Mouse (Mus musculus) layer of hippocampus, adult 8-10 months (tissue): ENCODE results near the gene Sh3pxd2b. TPM values are rescaled to one million over a fixed set of nuclear protein-coding genes. Genes with fewer than 3 reads are reported as not detected.
A peak's percentile ranks its signal among the peaks of the same experiment; 100 is the strongest.

Experiments used
- DNase-seq, 2 experiments: peaks; one replicate each; pipeline ENCODE4 v3.0.0; 2022; ENCODE audit warnings: low spot score in 2 of 2
- total RNA-seq, 4 experiments: library from RNA; stranded (reverse); gene quantifications; 2 replicates each; pipeline ENCODE4 v1.2.4; 2022

The Sh3pxd2b gene
- total RNA-seq, 4 experiments from 2014 or later, result 12.8 to 13.8 (median 13.2) TPM

DNA sequence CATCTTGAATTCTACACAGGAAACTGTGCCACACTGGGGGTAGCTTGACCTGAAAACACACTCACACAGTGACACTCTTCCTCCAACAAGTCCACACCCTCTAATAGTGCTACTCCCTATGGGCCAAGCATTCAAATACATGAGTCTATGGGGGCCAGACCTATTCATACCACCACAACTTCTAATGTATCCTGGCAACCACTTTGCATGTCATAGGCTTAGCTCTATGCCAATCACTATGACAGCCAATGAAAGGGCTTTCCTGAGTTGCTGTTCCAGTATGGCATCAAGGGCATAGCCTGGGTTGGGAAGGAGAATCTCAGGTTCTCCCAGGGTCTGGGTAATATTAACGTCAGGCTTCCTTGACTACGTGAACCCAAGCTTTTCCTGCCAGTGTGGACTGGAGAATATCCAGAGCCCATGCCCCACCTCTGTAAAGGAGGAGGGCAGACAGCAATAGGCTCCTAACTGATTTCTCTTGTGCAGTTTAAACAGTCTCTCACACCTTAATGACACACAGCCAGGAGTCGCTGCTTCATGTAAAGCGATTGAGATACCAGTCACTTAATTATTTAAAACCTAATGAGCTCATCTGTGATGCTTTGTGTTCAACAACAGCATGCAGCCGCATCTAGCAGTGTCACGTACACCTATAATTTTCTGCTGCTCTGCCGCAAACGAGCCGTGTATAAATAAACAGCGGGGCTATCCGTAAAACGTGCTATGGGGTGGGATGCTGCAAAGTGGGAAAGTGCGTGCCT is 25.8 kb downstream of the Sh3pxd2b start:
- no peak for DNase-seq

DNA sequence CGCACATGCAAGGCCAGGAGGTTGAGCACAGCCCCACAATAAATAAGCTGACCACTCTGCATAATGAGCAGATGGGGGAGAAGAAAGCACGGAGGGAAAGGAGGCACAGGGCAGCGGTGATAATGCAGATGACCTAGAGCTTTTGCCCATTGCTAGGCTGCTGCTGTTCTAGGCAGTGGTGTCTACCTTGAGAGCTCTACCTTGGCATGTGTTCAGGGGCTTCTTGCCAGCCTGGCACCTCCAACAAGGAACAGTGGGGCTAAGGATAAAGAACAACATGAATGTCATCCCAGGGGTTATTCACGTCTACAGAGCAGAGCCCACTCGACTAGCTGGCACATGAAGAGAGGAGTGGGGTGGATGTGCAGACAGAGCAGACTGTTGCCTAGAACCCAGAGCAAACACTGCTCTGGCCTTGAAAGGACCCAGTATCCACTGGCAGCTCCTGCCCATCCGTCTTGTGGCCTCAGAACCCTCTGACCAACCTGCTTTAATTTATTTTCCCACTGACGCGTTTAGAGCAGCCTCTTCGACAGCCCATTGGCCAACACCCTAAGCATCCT is 26.5 kb downstream of the Sh3pxd2b start:
- DNase-seq, result no peak

DNA sequence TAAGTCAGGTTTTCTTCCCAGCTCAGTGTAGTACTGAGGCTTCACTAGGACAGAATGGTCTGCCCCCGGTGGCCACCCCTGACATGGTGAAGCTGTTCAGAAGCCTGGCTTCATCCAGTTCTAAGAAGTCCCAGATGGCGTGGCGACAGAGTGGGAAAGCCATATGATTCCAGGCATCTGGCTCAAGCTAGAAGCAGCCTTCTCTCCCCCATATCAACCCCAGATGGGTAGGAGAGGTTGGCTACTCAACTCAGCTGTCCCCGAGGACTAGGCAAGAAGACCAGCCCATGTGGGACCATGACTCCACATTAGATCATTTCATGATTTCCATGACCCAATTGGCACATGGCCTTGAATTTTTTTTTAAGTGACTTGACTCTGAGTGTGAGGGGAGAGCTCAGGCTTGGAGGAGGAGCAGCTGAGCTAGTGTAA is 27.5 kb downstream of the Sh3pxd2b start:
- no peak for DNase-seq

DNA sequence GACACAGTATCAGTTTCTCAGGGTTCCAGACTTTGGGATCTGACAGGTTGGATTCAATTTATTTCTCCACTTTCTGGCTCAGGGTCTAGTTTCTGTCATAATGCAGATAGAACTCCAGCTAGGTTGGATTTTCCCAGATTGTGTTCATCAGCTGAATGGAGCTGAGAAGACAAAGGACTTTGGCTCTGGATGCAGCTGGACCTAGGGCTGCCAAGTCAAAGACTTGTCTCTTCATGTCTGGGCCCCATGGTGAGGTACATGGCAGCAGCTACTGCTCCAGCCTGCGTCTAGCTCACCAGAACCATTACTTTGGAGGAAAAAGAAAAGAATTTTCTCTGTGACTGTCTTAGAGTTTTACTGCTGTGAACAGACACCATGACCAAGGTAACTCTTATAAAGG is 28.5 kb downstream of the Sh3pxd2b start:
- DNase-seq, result no peak

DNA sequence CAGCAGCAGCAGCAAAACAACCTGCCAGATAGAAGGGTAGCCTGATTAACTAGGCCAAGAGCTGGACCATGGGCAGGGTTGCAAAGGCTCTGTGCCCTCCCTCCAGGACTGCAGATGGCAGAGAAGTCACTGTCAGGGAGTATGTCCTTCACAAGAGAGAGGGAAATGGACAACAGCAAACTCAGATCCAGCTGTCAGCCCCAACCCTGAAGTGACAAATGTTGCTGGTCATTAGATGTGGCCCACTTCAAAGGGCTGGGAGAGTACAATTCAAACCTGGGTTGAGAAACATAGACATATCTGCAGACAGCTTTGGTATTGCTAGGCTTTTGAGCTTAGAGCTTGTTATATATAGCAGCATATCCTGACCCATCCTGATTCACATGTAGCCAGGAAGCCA is 32.3 kb downstream of the Sh3pxd2b start:
- DNase-seq, result no peak

DNA sequence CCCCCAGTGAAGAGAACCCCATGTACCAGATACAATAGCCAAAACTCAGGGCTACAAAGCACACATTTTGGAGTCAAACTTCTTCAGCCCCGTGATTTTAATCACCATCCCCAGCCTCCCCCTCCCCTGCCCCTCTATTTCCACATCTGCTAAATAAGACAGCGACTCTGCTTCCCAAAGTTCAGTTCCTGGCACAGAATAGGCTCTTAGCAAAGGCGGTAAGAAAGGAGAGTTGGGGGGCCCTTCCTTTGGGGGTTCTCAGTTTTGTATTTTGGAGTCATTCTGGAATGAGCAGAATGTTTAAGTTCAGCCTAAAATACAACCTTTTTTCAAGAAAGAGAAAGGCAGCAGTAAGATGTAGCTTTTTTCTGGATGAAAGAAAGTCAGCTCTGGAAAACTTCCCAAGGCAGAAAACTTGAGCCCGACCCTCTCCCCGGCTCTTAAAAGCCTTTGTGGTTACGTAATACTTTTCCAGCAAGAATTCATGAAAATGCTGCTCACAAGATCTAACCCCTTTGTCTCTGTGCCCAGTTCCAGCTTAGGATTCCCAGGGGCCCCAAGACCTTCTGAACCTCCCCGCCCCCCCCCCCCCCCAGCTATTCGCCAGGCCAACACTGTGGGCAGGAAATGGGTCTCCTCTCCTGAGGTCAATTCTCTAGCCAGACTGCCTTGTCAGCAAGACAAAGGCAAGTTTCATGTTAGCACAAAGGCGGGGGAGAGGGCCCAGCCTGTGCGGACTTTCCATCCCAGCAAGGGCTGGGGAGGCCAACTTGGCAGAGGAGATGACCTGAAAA is 35.9 kb downstream of the Sh3pxd2b start:
- peak; percentile 28 to 48 for DNase-seq

DNA sequence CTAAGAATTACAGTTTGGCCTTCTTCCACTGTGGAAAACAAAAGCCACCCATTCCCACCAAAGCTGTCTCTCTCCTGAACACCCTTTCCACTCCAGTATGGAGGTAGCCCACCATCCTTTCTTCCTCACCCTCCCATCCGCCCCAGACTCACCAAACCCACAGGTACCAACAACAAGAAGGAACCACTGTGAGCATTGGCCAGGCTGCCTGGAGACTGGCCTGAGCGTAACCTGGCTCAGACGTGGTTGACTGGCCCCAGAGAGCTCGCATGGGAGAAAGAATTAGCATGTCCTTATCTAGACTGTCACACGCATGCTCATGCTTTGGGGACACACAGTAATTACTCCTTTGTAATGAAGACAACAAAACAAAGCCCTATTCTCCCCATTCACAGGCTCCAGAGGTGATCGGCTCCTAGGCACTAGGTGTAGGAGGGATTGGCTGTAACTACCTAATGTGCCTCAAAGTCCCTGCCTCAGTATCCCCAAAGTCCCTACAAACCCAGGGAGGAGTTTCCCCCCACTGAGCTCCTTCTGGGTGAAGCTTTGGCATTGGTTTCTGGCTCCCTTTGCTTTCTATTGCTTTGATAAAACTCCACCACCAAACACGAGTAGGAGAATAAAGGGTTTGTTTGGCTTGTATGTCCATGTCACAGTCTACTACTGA is 36.6 kb downstream of the Sh3pxd2b start:
- no peak for DNase-seq

DNA sequence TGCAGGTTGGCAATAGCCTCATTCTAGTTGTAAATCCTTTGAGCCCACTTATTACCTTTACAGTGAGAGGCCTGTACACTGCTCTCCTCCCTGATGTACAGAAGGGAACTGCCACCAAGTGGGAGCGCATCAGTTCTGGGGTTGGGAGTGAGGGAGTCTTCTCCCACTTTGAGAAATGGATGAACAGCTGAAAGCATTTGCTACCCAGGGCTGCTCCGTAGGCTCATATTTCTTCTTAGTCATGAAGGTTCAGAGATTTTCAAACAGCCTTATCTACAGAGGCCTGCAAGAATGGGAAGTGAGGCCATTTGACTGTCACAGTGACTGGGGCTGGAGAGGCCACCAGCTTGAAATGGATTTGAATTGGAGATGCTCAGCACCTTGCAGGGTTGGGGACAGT is 38.4 kb downstream of the Sh3pxd2b start:
- DNase-seq, result no peak

DNA sequence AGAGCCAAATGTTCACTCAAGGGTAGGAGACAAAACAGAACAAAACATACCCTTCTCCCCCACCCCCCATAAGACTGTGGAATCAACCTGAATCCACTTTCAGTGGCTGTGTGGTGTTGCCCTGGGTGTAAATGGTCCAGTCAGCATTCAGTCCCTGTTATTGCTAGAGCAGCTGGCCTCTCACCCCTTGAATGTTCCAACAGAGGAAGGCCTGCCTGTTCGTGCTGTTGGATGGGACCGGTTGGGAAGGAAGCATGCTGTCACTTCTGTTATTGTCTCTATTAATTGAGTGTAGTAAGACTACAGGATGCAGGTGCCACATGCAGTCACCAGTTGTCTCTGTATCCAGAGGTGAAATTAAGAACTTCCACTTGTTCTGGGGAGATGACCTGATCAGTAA is 40.4 kb downstream of the Sh3pxd2b start:
- no peak for DNase-seq

DNA sequence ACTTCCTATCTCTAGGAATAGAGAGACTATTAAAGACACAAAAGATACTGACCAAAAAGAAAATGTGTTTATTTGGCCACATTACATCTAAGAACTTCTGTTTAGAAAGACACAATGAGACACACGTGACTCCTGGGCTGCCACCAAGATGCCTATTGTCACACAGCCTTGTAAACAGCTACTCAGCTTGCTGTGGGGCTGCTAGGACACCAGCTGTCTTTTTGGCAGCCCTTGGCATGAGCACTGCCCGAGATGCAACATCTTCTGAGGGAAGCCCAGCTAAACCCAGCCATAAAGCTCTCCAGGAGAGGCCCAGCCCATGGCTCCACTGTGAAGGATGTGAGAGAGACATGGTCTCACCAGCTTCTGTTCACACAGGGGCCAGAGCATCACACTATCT is 45.5 kb downstream of the Sh3pxd2b start:
- no peak for DNase-seq

DNA sequence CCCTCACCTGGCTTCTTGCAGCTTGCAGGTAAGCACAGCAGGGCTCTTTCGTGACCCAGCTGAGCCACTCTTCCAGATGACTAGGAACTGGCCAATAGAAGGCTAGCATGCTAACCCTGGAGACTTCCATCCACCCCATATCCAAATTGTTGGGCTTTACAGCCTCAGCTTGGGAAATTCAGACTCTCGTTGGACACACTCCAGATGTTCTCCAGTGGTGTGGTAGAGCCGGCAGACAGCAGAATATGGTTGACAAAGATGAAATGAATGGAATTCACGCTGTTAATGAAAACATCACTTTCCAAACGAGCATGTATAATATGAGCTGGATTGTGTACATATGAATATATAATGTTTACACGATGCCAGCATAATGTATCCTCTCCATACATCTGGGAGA is 48.2 kb downstream of the Sh3pxd2b start:
- no peak for DNase-seq

DNA sequence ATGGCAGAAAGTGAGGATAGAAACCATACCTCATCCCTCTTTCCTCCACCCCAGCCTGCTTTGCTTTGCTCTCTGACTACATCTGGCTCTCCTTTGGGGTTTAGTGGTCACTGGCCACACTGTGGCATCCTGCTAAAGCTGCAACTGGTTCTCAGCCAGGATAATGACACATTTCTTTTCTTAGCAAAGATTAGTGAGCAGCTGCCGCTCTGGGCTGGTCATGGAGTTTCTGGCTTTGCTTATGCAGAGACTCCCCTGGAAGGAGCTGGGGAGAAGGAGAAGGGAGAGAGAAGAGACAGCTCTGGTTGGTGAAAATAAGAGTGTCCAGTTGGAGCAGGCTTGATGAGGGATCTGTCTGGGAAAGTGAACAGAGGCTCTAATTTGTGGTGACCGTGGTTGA is 50.8 kb downstream of the Sh3pxd2b start:
- DNase-seq, result no peak

DNA sequence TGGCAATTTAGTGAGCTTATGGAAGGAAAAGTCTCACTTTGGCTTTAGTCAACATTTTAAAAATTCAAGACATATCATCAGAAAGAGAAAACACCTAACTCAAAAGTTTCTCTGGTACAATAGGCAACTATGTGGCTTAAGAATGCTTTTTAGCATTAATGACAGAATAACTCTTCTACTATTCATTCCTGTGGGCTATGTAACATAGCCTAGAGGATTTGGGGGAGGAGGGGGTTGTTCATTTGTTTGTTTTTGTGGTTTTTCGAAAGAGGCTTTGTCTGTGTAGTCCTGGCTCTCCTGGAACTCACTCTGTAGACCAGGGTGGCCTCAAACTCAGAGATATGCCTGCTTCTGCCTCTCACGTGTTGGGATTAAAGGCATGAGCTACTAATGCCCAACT is 51.6 kb downstream of the Sh3pxd2b start:
- DNase-seq, result no peak

DNA sequence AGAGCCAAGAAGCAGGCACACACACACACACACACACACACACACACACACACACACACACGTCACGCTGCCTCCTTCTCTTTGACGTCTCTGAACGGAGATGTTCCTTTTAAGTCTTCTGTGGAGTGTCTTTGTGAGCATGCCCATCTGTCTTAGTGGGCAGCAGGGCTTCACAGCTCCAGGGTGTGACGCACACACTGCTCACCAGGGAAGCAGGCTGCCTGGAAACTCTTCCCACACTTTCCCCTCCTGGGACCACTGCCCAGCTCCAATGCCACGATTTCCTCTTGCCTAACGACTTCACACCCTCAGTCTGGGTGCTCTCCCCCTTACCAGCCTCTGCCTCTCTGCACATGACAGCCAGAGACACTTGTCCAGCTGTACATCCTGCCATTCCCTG is 55.1 kb downstream of the Sh3pxd2b start:
- peak; percentile 69 to 72 for DNase-seq

DNA sequence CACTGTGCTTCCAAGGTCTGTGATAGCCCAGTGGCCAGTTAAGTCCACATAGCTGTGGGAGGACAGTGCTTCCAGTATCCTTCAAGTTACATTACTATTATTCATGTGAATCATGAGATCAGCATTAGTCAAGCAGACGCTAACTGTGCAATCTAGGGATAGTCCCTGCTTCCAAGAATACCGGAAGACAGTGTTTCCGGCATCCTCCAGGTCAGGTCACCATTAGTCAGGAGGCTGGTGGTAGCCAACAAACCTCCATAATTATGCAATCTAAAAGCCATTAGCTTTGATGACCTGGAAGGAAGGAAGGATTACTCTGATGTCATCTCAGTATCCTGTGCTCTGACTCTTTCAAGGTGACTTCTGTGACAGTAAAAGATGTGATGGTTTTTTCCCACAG is 57.1 kb downstream of the Sh3pxd2b start:
- DNase-seq, result no peak

DNA sequence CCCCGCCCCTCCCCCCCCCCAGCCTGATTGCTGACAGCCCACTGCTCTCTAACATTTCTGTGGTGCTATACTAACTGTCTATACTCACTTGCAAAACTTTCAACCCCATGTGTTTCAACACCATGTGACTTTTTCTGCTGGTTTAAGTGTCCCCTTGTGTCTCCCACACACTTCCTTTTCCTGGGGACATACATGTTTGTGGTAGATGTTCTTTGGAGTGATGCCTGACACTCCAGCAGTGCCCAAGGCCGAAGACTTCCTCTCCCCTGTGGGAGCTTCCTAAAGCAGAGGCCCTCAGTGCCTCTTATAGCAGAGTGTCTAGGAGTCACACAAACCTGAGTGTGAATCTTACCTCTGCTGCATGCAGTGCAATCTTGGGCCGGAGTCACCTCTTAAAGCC is 60.2 kb downstream of the Sh3pxd2b start:
- DNase-seq, result no peak

DNA sequence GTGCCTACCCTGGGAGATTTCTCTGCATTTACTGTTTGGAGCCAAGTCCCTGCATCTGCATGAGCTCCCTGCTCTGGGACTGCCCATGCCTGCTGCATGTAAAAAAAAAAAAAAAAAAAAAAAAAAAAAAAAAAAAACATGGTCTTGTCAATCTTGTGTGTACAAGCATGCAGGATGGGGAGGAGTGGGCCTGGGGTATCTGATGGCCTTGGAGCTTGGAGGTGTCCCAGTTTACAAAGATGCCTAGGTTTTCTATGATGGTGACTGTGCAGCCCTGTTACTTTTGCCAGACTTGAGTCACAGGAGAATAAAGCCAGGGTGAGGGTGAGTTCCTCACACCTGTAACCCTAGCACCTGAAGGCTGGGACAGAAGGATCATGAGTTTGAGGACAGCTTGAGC is 61.4 kb downstream of the Sh3pxd2b start:
- no peak for DNase-seq

DNA sequence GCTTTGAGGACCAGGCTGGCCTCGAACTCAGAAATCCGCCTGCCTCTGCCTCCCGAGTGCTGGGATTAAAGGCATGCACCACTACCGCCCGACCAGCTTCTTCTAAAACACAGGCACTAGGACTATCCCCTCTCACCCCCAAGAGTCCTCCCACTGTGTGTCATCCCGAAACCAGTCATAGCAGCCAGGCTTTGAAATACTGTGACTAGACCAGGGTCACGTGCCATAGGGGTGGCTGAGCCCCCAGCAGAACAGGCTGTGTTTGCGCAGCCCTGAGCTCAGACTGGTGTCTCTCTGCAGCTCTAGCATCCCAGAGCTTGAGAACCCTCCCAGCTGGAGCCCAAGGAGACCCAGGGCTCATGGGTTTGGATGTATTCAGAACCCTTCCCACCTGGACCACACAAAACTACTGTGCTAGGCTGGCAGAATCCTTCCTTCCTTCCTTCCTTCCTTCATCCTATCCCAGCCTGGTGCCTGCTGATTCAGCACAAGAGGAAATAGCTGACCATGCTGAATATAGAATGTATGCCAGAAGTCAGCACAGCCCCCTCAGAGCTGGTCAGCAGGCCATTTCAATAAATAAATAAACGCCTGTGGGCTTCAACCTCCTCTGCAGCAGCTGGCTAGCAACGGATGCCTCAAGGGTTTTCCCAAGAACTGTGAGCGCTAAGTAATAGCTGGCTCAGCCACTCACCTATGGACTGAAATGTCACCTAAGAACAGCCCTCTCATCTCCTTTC is 62.4 kb downstream of the Sh3pxd2b start:
- DNase-seq, result no peak

DNA sequence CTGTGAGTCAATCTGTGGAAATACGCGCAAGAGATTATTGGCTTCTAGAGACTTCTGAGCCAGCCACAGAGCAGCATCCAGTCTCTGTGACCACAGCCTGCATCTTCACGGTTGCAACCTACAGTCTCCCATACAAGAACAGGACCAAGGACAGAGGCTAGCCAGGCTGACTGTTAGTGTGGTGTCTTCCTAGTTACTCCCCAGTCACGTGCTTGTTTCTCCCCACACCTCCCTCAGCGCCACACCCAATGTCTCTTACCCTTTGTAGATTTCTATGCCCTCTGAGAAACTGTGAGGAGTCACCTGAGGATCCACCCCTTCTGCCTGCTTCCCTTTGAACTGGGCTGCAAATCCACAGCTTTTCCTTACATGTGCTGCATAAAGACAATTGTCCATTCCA is 72.4 kb downstream of the Sh3pxd2b start:
- no peak for DNase-seq

DNA sequence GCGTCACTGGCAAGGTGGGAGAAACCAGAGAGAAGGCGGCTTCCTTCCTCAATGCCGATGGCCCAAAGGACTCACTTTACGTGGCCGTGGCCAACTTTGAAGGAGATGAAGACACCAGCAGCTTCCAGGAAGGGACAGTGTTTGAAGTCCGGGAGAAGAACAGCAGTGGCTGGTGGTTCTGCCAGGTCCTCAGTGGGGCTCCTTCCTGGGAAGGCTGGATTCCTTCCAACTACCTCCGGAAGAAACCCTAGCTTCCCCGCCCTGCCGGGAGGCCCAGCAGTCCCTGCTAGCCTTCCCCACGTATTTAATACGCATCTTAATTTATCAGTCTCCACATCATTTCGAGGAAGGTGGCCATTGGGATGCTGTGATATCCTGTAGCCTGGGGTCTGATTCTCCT is 75.7 kb downstream of the Sh3pxd2b start:
- DNase-seq, result no peak

DNA sequence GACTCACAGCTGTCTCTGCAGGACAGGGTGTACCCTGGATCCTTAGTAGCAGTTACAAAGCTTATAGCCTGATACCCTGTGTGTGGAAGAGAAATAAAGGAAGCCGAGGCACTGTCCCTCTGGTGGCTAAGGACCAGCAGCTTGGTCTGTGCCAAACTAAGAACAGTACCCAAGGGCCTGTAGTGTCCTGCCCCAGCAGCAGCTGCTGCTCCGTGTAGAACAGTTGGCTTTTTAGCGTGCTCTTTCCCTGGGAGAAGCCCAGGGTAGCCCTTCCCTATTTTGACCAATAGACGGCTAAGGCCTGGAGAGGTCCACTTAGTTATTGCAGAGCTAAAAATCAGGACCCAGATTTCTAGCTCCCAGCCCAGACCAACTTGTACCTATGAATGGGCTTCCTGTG is 77.0 kb downstream of the Sh3pxd2b start:
- no peak for DNase-seq
